Mouse (Mus musculus): ENCODE data around the gene Sgo2a. TPM values are rescaled to one million over a fixed set of nuclear protein-coding genes. Genes with fewer than 3 reads are reported as not detected.
A peak's percentile ranks its signal among the peaks of the same experiment; 100 is the strongest.
"Not testable (repeated sequence)": the region's sequence is repeated elsewhere in the genome, so short reads cannot be mapped to it uniquely, and the experiment has no call there.

Sgo2a gene
- total RNA-seq, 4 experiments from 2014 or later: 0.35 to 0.81 (median 0.58) TPM

GRCm38 (mm10) chr1:58031160-58031769, 35.5 kb downstream of the Sgo2a start:
- peak; percentile 28 for DNase-seq

- DNase-seq: not testable (repeated sequence)
These were observed 41.5 kb downstream of the Sgo2a start for GRCm38 (mm10) chr1:58037306-58037705.

- no peak for DNase-seq
These were observed 49.3 kb downstream of the Sgo2a start for GRCm38 (mm10) chr1:58045076-58045475.

GRCm38 (mm10) chr1:58045546-58045945, 49.8 kb downstream of the Sgo2a start:
- DNase-seq: no peak

GRCm38 (mm10) chr1:58046721-58047290, 51.0 kb downstream of the Sgo2a start:
- no peak for DNase-seq

GRCm38 (mm10) chr1:58049126-58049525, 53.4 kb downstream of the Sgo2a start:
- no peak for DNase-seq

- no peak for DNase-seq
These were observed 59.8 kb downstream of the Sgo2a start for GRCm38 (mm10) chr1:58055598-58055997.

- no peak for DNase-seq
These were observed 60.5 kb downstream of the Sgo2a start for GRCm38 (mm10) chr1:58056074-58056807.

GRCm38 (mm10) chr1:58056939-58057338, 61.2 kb downstream of the Sgo2a start:
- no peak for DNase-seq

GRCm38 (mm10) chr1:58058846-58059245, 63.1 kb downstream of the Sgo2a start:
- peak; percentile 29 for DNase-seq

GRCm38 (mm10) chr1:58062131-58062530, 66.4 kb downstream of the Sgo2a start:
- DNase-seq: no peak

GRCm38 (mm10) chr1:58065151-58065550, 69.4 kb downstream of the Sgo2a start:
- no peak for DNase-seq

- DNase-seq: no peak
These were observed 69.8 kb downstream of the Sgo2a start for GRCm38 (mm10) chr1:58065606-58066005.

- DNase-seq: no peak
These were observed 73.4 kb downstream of the Sgo2a start for GRCm38 (mm10) chr1:58069181-58069580.

- DNase-seq: no peak
These were observed 74.3 kb downstream of the Sgo2a start for GRCm38 (mm10) chr1:58070091-58070490.

- DNase-seq: peak; percentile 21
These were observed 75.2 kb downstream of the Sgo2a start for GRCm38 (mm10) chr1:58071006-58071405.

- no peak for DNase-seq
These were observed 75.7 kb downstream of the Sgo2a start for GRCm38 (mm10) chr1:58071509-58071908.

GRCm38 (mm10) chr1:58072416-58072815, 76.6 kb downstream of the Sgo2a start:
- DNase-seq: no peak

- DNase-seq: no peak
These were observed 77.4 kb downstream of the Sgo2a start for GRCm38 (mm10) chr1:58072991-58073730.

GRCm38 (mm10) chr1:58074266-58074665, 78.5 kb downstream of the Sgo2a start:
- DNase-seq: no peak
